Mouse (Mus musculus) cerebellum, adult 2 months (tissue): ENCODE measurements around the gene Il1r1.

Source experiments
- CTCF ChIP-seq: fragments of 200-500 bp; IDR thresholded peaks from 2 replicates; pipeline ENCODE4 v1.5.1; 2011; ENCODE audit warnings: low read depth, mild to moderate bottlenecking, control low read depth, low read length, moderate library complexity, borderline replicate concordance; ENCODE audit not compliant: insufficient read depth
- POLR2A ChIP-seq: fragments of 200-500 bp; IDR thresholded peaks from 2 replicates; pipeline ENCODE4 v1.6.1; 2011; ENCODE audit warnings: low read length, control low read depth, borderline replicate concordance; ENCODE audit not compliant: insufficient read depth

- TF ChIP-seq CTCF (no peak), POLR2A (no peak)
These were observed 45.4 kb upstream of the Il1r1 start for GRCm38 (mm10) chr1:40179493-40179892.
